8 mouse cellular contexts compared by ENCODE assay signal in the genomic region with DNA sequence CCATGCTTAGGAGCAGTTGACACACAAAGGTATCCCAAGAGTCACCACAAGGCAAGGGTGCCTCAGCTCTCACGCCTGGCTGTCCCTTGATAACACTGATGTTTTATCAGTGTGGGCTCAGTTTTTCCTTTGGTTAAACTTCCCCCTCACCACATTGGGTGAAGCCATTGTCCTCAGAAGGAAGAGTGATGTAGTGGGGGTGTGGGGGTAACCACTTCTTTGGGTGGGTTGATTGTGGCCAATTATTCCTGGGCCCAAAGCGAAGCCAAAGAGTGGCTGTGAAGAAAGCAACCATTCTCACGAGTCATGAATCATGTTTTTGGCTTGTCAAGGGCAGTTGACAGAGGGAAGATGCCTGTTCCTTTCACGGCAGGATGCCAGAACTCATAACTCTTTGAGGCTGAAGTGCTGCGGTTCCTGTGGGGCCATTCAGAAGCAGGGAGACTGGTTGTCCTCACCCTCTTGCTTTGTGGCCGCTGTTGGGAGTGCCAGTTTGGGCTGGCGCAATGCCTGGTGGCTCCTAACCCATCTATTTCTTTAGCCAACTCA.
DNase-seq lines count a peak whose midpoint lies in the region; ATAC-seq lines count a peak whose summit lies in the region.

No protein-coding gene starts in this region.

- H3K9ac ChIP-seq in heart, embryonic 16.5 days (ENCODE audit: low read length): no peak overlapping the region

- DNase-seq in spleen, postnatal 36 days (ENCODE audit: low spot score in 2 of 2): peak; percentile 6 to 16
- DNase-seq in spleen, postnatal 14 days (ENCODE audit: low spot score in 2 of 2): no peak
- DNase-seq in cerebellum, adult 9-11 months: peak; percentile 16
- peak; percentile 47 to 49 for DNase-seq in layer of hippocampus, postnatal 14 days (ENCODE audit: low spot score in 2 of 2)
- DNase-seq in retina, postnatal 1 day: no peak
- no peak for DNase-seq in yolk sac, embryonic 10.5 days (ENCODE audit: low spot score)

- no peak overlapping the region for H3K4me2 ChIP-seq in heart, embryonic 16.5 days (ENCODE audit: low read depth, low read length)

- WGBS in heart, embryonic 16.5 days: 39% methylated on average over 7 of the region's 7 CpGs

- no peaks in the 10 kb centered on the region for H3K9me3 ChIP-seq in heart, embryonic 16.5 days (replicated peaks; ENCODE audit: control insufficient read depth, low read length)

- H3K4me1 ChIP-seq in heart, embryonic 16.5 days (ENCODE audit: control insufficient read depth, insufficient read depth, low read length): peaks cover 17% of the 10 kb centered on the region

- no peak overlapping the region for H3K4me3 ChIP-seq in heart, embryonic 16.5 days (ENCODE audit: low read length)

- ATAC-seq in heart, embryonic 16.5 days (replicated peaks; ENCODE audit: extremely low read depth, insufficient read depth, low FRiP score): peak; percentile 77
- peak; percentile 56 for ATAC-seq in megakaryocyte, adult 5-6 weeks (ENCODE audit: poor library complexity, severe bottlenecking)

- H3K27ac ChIP-seq in heart, embryonic 16.5 days (ENCODE audit: low read length): peak overlapping the region; percentile 61

- H3K27me3 ChIP-seq in heart, embryonic 16.5 days (ENCODE audit: control insufficient read depth, insufficient read depth, low read length): no peaks in the 10 kb centered on the region

- H3K36me3 ChIP-seq in heart, embryonic 16.5 days (ENCODE audit: control insufficient read depth, insufficient read depth): no peaks in the 10 kb centered on the region

Comparison
In these comparisons a context has a peak if more than half of its experiments do, and no peak if none do; other contexts are left out.
1. DNase-seq: peak in spleen, postnatal 36 days (2 of 2), cerebellum, adult 9-11 months (single experiment) and layer of hippocampus, postnatal 14 days (2 of 2); none in spleen, postnatal 14 days (0 of 2), retina, postnatal 1 day (single experiment) and yolk sac, embryonic 10.5 days (single experiment).